Mouse (Mus musculus): Measurements from ENCODE around the gene Bbs2. TPM values are rescaled to one million over a fixed set of nuclear protein-coding genes. Genes with fewer than 3 reads are reported as not detected.

Bbs2 gene
- total RNA-seq, 2 experiments from 2014 or later = 20.1 to 20.3 TPM

GRCm38 (mm10) chr8:94023916-94024315, 74.8 kb downstream of the Bbs2 start:
- intact Hi-C loops (cut with DNase I) = no loop called here
- DNase-seq (ENCODE audit: low spot score in 2 of 2) = no peak

Other genes starting within 250 kb of the Bbs2 start
- 100 to 1,000 TPM; 119 to 126 TPM for gene Amfr, start 86.1 kb downstream of the Bbs2 start, total RNA-seq (2021)
- gene Nudt21, start 61.9 kb downstream of the Bbs2 start, total RNA-seq (2021) = 10 to 100 TPM; 52.5 to 53.9 TPM
- 10 to 100 TPM; 61.8 to 62.8 TPM for gene Ogfod1, start 61.7 kb downstream of the Bbs2 start, total RNA-seq (2021)
- gene Mt4, start 38.3 kb upstream of the Bbs2 start, total RNA-seq (2021) = not detected
- 100 to 1,000 TPM; 740 to 758 TPM for gene Mt3, start 53.7 kb upstream of the Bbs2 start, total RNA-seq (2021)
- gene Mt2, start 73.7 kb upstream of the Bbs2 start, total RNA-seq (2021) = 100 to 1,000 TPM; 269 to 360 TPM
- gene Mt1, start 80.2 kb upstream of the Bbs2 start, total RNA-seq (2021) = 100 to 1,000 TPM; 333 to 369 TPM
- gene Nup93, start 115.6 kb upstream of the Bbs2 start, total RNA-seq (2021) = 10 to 100 TPM; 46.6 to 52.8 TPM
- under 1 TPM; 0.36 to 0.51 TPM for gene Slc12a3, start 230.3 kb upstream of the Bbs2 start, total RNA-seq (2021)